Mouse (Mus musculus): ENCODE measurements around the gene Foxd2. TPM values are rescaled to one million over a fixed set of nuclear protein-coding genes. Genes with fewer than 3 reads are reported as not detected.

Gene Foxd2
- 0.61 and 1.3 TPM in 2 replicates for total RNA-seq (2017)

DNA sequence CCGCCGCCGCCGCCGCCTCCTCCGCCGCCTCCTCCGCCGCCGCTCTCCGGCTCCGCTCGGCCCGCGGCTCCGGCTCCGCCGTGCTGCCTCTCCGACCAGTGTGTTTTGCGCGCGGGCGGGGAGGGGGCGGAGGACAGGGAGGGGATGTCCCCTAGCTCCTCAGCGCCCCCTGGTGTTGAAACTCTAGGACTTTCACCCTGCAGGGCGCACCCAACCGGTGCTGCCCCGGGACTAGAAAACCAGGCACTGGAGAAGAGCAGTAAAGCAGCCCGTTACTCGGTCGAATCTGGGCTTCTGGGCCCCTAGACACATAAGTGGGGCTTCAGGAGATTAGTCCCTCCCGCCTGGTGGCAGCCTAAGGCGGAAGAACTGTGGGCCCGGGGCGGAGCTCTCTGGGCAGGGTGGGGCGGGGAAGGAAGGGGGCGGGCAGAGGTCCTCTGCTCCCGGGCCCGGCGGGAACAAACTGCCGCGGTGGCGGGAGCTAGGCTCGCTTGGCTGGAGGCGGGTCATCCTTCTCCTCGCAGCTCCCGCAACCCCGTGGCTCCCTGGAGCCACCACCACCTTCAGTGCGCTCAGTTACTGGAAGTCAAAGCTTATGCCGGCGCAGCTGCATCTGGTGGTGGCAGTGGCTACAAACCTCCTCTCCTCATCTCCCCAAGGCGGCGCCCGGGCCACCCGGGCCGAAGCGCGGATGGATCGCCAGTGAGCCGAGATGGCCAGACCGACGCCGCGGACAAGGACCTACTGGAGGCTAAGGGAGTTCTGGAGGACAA lies at the start of gene Foxd2:
Foxd2 (minus strand) TSS at position 45 of the 773 bp plus-strand sequence.
- peak; percentile 89 for ATAC-seq (ENCODE audit: extremely low read depth, insufficient number of reproducible peaks, low FRiP score, poor library complexity, severe bottlenecking)

DNA sequence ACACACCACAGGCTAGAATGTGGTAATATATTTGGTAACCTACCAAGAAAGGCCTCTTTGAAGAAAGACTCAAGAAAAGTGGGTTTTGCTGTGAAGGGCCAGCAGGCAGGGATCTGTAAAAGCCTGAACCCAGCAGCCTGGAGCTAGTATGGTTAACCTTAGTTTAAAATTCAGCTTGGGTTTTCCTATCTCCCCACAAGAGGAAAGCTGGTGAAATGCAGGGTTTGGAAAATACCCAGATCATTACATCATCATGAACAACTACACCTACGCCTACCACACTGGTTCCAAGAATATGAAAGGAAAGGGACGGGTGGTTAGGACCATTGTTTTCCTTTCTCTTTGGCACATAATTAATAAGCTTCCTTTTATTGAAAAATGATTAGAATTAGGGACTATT lies 49.6 kb upstream of the Foxd2 start:
- ATAC-seq (ENCODE audit: extremely low read depth, insufficient number of reproducible peaks, low FRiP score, poor library complexity, severe bottlenecking) = no peak

DNA sequence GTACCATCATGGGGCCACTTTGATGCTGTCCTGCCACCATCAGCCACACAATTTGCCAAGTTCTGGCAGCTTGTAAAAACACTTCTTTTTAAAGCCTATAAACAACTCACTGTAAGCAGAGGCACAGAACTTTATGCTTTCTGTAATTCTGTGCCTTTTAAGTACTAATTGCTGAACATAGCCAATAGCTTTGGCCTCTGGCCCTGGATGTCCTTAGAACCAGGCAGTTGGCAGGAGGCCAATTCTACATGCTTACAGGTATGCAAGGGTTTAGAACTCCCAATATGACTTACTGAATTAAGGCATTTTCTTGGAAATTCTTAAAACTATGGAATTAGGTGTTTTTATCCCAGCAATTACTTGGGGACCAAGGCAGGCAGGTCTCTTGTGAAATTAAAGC lies 48.7 kb upstream of the Foxd2 start:
- ATAC-seq (ENCODE audit: extremely low read depth, insufficient number of reproducible peaks, low FRiP score, poor library complexity, severe bottlenecking) = no peak

DNA sequence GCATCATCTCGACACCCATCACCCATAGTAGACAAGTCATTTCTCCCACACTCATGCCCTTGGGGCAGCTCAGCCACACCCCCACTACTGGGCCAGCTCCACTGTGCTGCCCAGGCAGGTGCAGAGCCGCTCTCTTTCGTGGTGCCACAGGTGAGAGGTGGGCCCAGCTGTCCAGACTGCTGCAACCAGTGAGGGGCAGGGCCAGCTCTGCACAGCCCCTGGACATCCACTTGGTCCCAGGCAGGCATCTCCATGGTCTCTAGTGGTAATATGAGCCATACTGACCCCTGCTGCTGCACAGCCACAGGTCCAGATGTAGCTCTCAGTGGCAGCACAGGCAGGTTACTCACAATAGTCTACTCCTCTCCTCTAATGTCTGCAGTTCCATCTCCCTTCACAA lies 44.5 kb upstream of the Foxd2 start:
- no peak for ATAC-seq (ENCODE audit: extremely low read depth, insufficient number of reproducible peaks, low FRiP score, poor library complexity, severe bottlenecking)

DNA sequence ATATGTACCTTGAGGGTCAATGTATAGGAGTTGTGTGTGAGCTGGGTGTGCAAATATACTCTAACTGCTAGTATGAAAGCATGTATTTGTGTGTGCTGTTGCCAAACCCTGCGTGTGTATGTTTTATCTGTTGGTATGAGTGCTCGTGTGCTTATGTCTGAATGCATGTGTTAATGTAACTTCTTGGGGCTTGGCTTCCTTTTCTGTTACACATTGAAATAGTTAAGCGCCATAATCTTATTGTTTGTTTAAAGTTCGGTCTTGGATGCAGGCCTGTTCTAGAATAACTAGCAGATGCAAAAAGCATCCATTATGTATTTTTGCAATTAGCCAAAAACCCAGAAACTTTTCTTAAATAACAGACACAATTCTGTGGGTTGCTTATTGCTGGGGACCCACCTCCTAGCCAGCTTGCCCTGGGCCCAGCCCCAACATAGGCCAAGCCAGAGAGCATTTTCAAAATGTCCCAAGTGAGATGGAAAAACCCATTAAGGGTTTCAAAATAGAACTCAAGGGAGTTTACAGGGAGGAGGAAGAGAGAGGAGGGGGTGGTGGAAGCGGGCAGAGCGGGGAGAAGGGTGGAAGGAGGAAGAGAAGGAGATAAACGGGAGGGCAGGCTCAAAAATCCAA lies 39.3 kb upstream of the Foxd2 start:
- no peak for ATAC-seq (ENCODE audit: extremely low read depth, insufficient number of reproducible peaks, low FRiP score, poor library complexity, severe bottlenecking)

DNA sequence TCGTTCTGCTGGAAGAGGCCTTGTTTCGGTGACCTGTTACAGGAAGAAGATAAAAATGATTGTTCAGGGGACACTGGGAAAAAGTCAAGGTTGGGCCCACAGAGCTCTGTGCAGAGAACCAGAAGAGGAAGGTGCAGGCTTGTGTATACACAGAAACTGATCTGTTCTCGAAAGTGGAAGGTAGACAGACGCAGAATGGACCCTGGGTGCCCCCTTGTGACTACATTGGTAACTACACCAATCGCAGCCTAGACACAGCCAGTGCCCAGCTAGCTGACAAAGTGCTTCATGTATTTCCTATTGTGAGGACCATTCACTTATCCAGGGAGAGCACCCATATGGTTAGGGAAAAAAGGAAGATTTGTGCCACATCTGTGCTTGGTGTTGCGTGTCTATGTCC lies 38.7 kb upstream of the Foxd2 start:
- peak; percentile 92 for ATAC-seq (ENCODE audit: extremely low read depth, insufficient number of reproducible peaks, low FRiP score, poor library complexity, severe bottlenecking)

DNA sequence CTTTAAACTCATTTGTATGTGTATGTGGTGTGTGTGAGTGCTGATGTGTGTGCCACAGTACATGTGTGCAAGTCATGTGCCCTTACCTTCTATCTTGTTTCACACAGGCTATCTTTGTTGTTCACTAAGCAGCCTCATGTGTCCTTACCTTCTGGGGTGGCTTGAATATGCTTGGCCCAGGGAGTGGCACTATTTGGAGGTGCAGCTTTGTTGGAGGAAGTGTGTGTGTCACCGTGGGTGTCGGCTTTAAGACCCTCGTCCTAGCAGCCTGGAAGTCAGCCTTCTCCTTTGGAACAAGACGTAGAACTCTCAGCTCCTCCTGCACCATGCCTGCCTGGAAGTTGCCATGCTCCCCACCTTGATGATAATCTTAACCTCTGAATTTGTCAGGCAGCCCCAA lies 37.7 kb upstream of the Foxd2 start:
- no peak for ATAC-seq (ENCODE audit: extremely low read depth, insufficient number of reproducible peaks, low FRiP score, poor library complexity, severe bottlenecking)

DNA sequence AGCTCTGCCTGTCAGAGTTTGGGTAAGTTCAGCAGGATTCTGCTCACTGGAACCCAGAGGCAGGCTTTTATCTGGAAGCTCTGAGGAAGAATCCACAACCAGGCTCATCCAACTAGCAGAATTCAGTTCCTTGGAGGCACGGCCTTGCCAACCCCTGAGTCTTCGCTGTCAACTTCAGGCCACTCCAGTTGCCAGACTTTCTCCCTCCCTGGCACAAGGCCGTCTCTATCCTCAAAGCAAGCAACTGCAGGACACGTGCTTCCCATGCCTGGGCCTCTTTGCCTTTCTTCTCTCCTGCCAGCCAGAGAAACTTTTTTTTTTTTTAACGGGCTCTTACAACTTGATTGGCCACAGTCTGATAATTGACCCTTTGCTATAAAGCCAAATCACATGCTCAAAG lies 36.3 kb upstream of the Foxd2 start:
- ATAC-seq (ENCODE audit: extremely low read depth, insufficient number of reproducible peaks, low FRiP score, poor library complexity, severe bottlenecking) = no peak

DNA sequence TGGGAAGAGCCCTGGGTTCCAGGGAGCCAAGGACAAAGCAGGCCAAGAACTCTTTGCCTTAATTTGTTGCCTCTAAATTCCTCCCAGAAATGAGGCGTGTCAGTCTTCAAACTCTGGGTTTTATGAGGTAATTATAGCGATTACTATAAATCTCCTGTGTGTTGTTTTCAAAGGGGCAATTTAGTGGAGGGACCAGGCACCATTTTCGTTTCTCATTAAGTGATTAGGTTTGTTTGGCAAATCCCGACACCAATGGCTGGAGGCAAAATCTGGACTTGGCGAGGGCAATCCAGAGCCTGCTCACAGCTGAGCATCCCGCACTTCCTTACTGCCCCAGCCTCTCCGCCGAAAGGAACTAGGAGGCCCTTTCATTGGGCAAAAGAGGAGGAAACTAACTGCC lies 33.9 kb upstream of the Foxd2 start:
- no peak for ATAC-seq (ENCODE audit: extremely low read depth, insufficient number of reproducible peaks, low FRiP score, poor library complexity, severe bottlenecking)

DNA sequence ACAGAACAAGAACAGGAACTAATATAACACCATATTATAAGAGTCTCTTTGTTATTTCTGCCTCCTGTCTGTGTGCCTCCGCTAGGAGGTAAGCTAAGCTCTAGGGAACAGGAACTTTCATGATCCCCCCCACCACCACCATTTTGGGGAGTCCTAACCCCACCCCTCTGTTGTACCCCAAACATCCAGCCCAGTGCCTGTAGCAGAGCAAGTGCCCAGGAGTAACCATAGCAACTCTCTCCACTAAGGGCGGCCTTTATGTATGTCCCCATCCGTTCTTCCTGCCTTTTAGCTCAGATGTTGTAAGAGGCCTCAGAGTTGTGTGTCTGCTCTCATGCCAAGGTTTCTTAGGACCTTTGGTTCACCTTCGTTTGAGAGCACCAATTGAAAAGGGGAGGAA lies 33.4 kb upstream of the Foxd2 start:
- no peak for ATAC-seq (ENCODE audit: extremely low read depth, insufficient number of reproducible peaks, low FRiP score, poor library complexity, severe bottlenecking)

DNA sequence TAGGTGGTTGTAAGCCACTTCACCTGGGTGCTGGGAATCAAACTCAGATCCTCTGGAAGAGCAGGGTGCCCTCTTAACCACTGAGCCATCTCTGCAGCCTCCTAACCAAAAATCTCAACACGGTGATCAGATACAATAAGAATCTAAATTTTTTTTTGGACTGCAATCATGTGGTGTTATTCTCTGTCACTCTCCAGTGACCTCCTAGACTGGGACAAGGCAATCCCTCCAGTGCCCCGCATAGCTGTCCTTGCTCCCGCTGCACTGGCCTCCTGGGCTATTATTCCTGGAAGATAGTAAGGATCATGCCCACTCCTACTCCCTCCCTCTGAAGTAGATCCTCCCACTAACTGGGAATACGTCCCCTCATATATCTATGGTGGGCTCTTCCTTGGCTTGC lies 32.6 kb upstream of the Foxd2 start:
- no peak for ATAC-seq (ENCODE audit: extremely low read depth, insufficient number of reproducible peaks, low FRiP score, poor library complexity, severe bottlenecking)

DNA sequence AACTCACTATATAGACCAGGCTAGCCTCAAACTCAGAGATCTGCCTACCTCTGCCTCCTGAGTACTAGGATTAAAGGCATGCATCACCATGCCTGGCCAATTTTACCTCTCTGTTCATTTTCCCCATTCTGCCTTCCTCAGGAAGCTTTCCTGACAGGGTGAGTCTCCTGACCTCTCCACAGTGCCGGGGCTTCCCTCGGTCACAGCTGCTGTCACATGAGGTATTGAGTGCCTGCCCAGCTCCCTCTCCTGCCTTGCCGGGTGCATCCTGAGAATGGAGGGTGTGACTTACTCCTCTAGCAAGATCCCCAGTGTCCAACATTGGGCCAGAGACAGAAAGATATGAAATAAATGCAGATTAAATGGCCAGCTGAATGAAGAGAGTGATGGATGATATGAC lies 29.6 kb upstream of the Foxd2 start:
- no peak for ATAC-seq (ENCODE audit: extremely low read depth, insufficient number of reproducible peaks, low FRiP score, poor library complexity, severe bottlenecking)

DNA sequence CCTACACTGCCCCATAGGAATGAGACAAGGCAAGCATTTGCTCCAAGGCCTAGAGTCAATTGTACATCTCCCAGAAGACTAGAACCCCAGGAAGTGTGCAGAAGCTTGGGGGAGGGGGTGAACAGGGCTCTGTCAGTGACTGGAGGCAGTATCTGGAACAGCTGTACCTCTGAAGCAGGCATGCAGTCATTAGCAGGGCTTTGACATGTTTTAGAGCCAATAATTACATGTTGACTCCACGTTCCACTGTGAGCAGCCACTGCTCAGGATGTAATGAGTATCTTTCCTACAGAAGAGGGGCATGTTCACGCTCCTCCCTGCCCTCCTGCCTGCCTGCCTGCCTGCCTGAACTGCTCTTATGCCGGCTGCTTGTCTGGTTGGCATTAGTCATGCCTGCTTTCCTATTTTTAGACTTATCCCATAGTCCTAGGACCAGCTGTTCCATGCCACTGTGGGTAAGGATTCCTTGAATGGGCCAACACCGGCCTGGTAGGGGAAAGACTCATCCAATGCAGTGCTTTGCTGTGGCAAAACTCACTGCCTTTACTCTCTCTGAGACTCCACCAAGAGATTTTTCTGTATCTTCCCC lies 28.9 kb upstream of the Foxd2 start:
- ATAC-seq (ENCODE audit: extremely low read depth, insufficient number of reproducible peaks, low FRiP score, poor library complexity, severe bottlenecking) = no peak

DNA sequence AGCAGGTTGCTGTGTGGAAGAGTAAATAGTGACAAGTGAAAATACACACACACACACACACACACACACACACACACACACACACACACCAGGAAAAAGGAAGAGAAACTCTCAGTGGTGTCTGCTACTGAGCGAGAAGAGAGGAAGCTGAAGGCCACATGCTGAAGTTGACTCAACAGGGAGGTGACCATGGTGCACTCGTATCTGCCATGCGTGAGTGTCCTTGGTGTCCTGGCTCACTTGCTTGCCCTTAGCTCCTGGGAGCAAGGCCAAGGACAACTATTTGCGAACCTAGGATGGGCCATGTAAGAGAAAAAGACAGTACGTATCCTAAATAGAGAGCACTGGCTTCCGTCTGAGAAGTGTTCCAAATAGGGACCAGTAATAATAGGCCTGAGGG lies 25.5 kb upstream of the Foxd2 start:
- no peak for ATAC-seq (ENCODE audit: extremely low read depth, insufficient number of reproducible peaks, low FRiP score, poor library complexity, severe bottlenecking)

DNA sequence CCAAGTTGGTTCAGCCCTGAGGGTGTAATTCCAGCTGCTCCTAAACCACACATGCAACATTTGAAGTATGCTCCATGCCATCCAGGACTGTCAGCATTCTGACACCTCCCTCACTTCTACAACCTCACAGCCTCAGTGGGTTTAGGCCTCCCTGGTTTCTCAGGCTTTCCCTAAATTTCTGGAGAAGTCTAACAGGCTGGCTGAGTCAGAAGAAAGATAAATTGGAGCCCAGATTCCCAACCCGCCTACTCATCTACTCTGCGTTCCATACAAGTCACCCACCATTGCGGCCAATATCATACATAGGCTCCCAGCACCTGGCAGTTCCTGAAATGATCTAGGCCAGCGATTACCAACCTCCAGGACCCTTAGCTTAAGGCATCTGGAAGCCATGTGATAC lies 24.1 kb upstream of the Foxd2 start:
- ATAC-seq (ENCODE audit: extremely low read depth, insufficient number of reproducible peaks, low FRiP score, poor library complexity, severe bottlenecking) = no peak

DNA sequence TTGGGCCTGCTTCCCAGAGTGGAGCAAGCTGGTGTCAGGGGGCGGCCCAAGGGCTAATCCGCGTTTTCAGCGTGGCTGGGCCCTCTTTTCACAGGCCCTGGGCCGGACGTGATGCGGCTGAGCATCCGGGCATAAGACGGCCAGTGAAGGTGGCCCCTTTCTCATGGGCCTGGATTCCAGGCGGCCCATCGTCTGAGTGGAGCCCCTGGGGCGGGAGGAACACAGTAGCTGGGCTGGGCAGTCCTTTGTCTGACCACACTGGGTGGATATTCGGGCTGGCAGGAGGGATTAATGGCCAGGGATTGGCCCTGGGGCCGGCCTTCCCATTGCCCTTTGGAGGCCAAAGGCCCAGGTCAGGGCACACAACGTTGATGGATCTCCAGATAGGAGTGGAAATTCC lies 20.5 kb upstream of the Foxd2 start:
- ATAC-seq (ENCODE audit: extremely low read depth, insufficient number of reproducible peaks, low FRiP score, poor library complexity, severe bottlenecking) = no peak

DNA sequence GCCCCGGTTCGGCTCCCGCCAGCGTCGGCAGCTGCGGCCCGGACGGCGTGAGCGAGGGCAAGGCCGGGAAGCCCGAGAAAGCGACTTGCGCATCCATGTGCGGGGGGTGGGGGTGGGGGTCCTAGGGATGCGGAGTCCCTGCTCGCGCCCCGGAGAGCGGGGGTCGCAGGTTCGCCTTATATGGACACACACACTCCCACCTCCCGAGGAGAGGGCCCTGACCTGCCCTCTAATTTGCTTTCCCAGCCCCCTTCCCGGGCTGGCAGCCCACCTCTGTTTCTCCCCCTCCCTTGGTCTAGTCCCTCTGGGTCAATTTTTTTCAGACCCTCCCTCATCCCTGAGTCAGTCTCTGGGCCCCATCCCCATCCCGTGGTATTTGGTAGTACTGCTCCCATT lies 17.2 kb upstream of the Foxd2 start, which contains the start of gene Foxe3:
Foxe3 (minus strand) TSS at position 97 of the 396 bp plus-strand sequence.
- ATAC-seq (ENCODE audit: extremely low read depth, insufficient number of reproducible peaks, low FRiP score, poor library complexity, severe bottlenecking) = no peak

DNA sequence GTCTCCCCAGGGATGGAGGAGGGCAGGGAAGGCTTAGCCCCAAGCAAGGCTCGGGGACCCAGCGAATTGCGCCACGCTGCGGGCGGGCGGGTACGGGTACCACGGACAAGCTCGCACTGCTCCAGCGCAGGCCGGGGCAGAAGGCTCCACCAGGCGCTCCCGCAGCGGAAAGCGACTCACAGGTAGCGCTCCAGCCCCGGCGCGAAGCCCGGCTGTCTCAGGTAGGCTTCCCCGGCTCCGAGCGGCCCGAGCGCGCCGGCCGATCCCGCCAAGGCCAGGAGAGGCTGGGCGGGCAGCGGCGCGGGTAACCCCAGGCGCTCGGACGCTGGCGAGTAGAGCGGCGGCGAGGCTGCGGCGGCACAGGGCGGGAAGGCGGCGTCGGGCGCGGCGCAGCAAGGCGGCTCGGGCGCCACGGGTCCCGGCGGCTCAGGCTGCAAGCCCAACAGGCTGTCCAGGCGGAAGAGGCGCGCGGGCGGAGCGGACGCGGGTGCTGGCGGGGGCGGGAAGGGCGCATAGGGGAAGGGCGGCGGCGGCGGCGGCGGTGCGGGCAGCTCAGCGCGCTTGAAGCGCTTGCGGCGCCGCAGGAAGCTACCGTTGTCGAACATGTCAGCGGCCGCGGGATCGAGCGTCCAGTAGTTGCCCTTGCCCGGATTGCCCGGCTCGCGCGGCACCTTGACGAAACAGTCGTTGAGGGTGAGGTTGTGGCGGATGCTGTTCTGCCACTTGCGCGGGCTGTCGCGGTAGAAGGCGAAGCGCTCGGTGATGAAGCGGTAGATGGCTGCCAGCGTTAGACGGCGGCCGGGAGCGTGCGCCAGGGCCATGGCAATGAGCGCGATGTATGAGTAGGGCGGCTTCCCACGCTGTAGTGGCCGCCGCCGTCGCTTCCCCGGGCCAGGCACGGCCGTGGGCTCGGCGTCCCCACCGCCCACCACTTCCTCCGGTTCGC lies 16.6 kb upstream of the Foxd2 start:
- no peak for ATAC-seq (ENCODE audit: extremely low read depth, insufficient number of reproducible peaks, low FRiP score, poor library complexity, severe bottlenecking)

DNA sequence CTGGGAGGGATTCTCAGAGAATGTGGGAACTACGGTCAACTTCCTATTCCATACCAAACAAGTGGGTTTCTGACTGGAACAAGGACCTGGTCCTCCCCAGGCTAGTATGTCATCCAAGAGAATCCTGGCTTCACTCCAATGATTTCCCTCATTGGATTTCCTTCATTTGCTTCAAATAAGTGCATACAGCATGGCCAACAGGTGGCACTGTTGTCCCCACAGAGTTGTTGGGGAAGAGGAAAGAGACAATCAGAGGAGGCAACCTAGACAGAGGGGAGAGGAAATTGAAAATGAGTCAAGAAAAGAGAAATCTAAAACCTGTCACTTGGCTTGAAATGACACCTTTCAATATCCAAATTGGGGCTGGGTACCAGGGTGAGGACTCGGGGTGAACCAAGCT lies 8.4 kb upstream of the Foxd2 start:
- peak; percentile 55 for ATAC-seq (ENCODE audit: extremely low read depth, insufficient number of reproducible peaks, low FRiP score, poor library complexity, severe bottlenecking)

All from neutrophil, adult 5-6 weeks (primary cell).